Mouse (Mus musculus) ES-Bruce4 (cell line): Measurements from ENCODE around the gene Cxcr1. TPM values are rescaled to one million over a fixed set of nuclear protein-coding genes. Genes with fewer than 3 reads are reported as not detected.
"Not testable (repeated sequence)": the region's sequence is repeated elsewhere in the genome, so short reads cannot be mapped to it uniquely, and the experiment has no call there.

Source experiments
- H3K27ac ChIP-seq: 2 replicates; pipeline ENCODE4 v1.5.1; 2012; ENCODE audit warnings: low read length, inconsistent platforms; ENCODE audit not compliant: insufficient read depth
- H3K27me3 ChIP-seq: 2 replicates; pipeline ENCODE4 v1.6.1; 2012; ENCODE audit warnings: mild to moderate bottlenecking, low read length, inconsistent platforms; ENCODE audit not compliant: control insufficient read depth, poor library complexity, insufficient read depth, severe bottlenecking
- H3K36me3 ChIP-seq: 2 replicates; pipeline ENCODE4 v1.6.1; 2012; ENCODE audit warnings: inconsistent platforms, mild to moderate bottlenecking, low read length, moderate library complexity; ENCODE audit not compliant: control insufficient read depth, poor library complexity, insufficient read depth, severe bottlenecking
- H3K4me1 ChIP-seq: one replicate; pipeline ENCODE4 v1.8.1; 2011; ENCODE audit warnings: low read length; ENCODE audit not compliant: control insufficient read depth, insufficient read depth
- H3K4me3 ChIP-seq: 2 replicates; pipeline ENCODE4 v1.5.1; 2011; ENCODE audit warnings: low read depth, mild to moderate bottlenecking, low read length
- H3K9ac ChIP-seq: 2 replicates; pipeline ENCODE4 v1.6.1; 2012; ENCODE audit warnings: low read depth, mild to moderate bottlenecking, inconsistent platforms; ENCODE audit not compliant: poor library complexity, severe bottlenecking
- H3K9me3 ChIP-seq: replicated peaks from 2 replicates; pipeline ENCODE4 v1.6.1; 2012; ENCODE audit warnings: mild to moderate bottlenecking, low read length, inconsistent platforms; ENCODE audit not compliant: control insufficient read depth, poor library complexity, insufficient read depth, severe bottlenecking
- CTCF ChIP-seq: IDR thresholded peaks from one replicate; pipeline ENCODE4 v1.8.1; 2011; ENCODE audit warnings: low read depth, low read length
- EP300 ChIP-seq: IDR thresholded peaks from 2 replicates; pipeline ENCODE4 v1.6.1; 2011; ENCODE audit warnings: low read depth, low read length; ENCODE audit not compliant: insufficient read depth
- POLR2A ChIP-seq: IDR thresholded peaks from one replicate; pipeline ENCODE4 v1.8.1; 2011; ENCODE audit warnings: low read length; ENCODE audit not compliant: insufficient read depth
- polyA plus RNA-seq: library from polyadenylated mRNA; stranded (reverse); fragments of >200 nt; gene quantifications from 2 replicates; pipeline ENCODE4 v1.2.4, GENCODE M21; 2011; ENCODE audit warnings: low read depth; ENCODE audit not compliant: missing spikeins, insufficient read depth, insufficient read length

The Cxcr1 gene
- polyA plus RNA-seq, 1 experiment = not detected

GRCm38 (mm10) chr1:74175731-74176130 is 18.7 kb downstream of the Cxcr1 start:
- Histone ChIP-seq H3K4me1 (peaks cover 2% of the 10 kb centered on the region), H3K9ac (no peak overlapping the region), H3K9me3 (no peaks in the 10 kb centered on the region), H3K27ac (no peak overlapping the region), H3K4me3 (no peak overlapping the region), H3K36me3 (no peaks in the 10 kb centered on the region), H3K27me3 (no peaks in the 10 kb centered on the region)
- TF ChIP-seq POLR2A (no peak), CTCF (no peak), EP300 (no peak)

GRCm38 (mm10) chr1:74172722-74173121 is 21.7 kb downstream of the Cxcr1 start:
- H3K4me3 ChIP-seq = no peak overlapping the region
- no peak overlapping the region for H3K27ac ChIP-seq
- H3K4me1 ChIP-seq = peaks cover 2% of the 10 kb centered on the region
- H3K36me3 ChIP-seq = no peaks in the 10 kb centered on the region
- TF ChIP-seq POLR2A (no peak), CTCF (no peak), EP300 (no peak)
- H3K9me3 ChIP-seq = no peaks in the 10 kb centered on the region
- H3K27me3 ChIP-seq = no peaks in the 10 kb centered on the region
- no peak overlapping the region for H3K9ac ChIP-seq

- Histone ChIP-seq H3K9me3 (no peaks in the 10 kb centered on the region), H3K4me3 (no peak overlapping the region), H3K4me1 (no peaks in the 10 kb centered on the region), H3K9ac (no peak overlapping the region), H3K36me3 (no peaks in the 10 kb centered on the region), H3K27me3 (no peaks in the 10 kb centered on the region), H3K27ac (no peak overlapping the region)
- TF ChIP-seq POLR2A (no peak), EP300 (no peak), CTCF (no peak)
Measured at GRCm38 (mm10) chr1:74169721-74170120, 24.7 kb downstream of the Cxcr1 start.

- Histone ChIP-seq H3K4me3 (no peak overlapping the region), H3K9ac (no peak overlapping the region), H3K27ac (no peak overlapping the region), H3K27me3 (no peaks in the 10 kb centered on the region), H3K4me1 (no peaks in the 10 kb centered on the region), H3K36me3 (no peaks in the 10 kb centered on the region), H3K9me3 (no peaks in the 10 kb centered on the region)
- TF ChIP-seq CTCF = no peak
- TF ChIP-seq EP300 = no peak
- no peak for TF ChIP-seq POLR2A
Measured at GRCm38 (mm10) chr1:74167136-74167535, 27.3 kb downstream of the Cxcr1 start.

GRCm38 (mm10) chr1:74160036-74160435 is 34.4 kb downstream of the Cxcr1 start:
- H3K4me3 ChIP-seq = no peak overlapping the region
- H3K9me3 ChIP-seq = no peaks in the 10 kb centered on the region
- TF ChIP-seq CTCF (no peak), POLR2A (no peak), EP300 (no peak)
- H3K27ac ChIP-seq = no peak overlapping the region
- no peaks in the 10 kb centered on the region for H3K4me1 ChIP-seq
- H3K36me3 ChIP-seq = no peaks in the 10 kb centered on the region
- no peak overlapping the region for H3K9ac ChIP-seq
- H3K27me3 ChIP-seq = no peaks in the 10 kb centered on the region

GRCm38 (mm10) chr1:74159613-74160012 is 34.8 kb downstream of the Cxcr1 start:
- not testable (repeated sequence) for H3K9me3 ChIP-seq, H3K27me3 ChIP-seq, H3K4me3 ChIP-seq, H3K27ac ChIP-seq, H3K4me1 ChIP-seq, H3K9ac ChIP-seq, H3K36me3 ChIP-seq
